Mouse (Mus musculus) liver, adult 2 months (tissue): ENCODE measurements at regions not wholly inside any gene's neighbourhood (a gene's known extent, or its start where the extent isn't known, plus 50 kb on each side); places are given as distances from the start of the nearest gene placed in this dataset.
A peak's percentile ranks its signal among the peaks of the same experiment; 100 is the strongest.

Source experiments
- DNase-seq: peaks from one replicate; pipeline ENCODE4 v3.0.0-alpha.2; 2011; ENCODE audit warnings: low read depth, low spot score; ENCODE audit errors: extremely low read depth
- H3K27ac ChIP-seq: fragments of 200-500 bp; replicated peaks from 2 replicates; pipeline ENCODE4 v1.5.1; 2012; ENCODE audit warnings: low read depth, mild to moderate bottlenecking, control low read depth, inconsistent platforms, low read length; ENCODE audit not compliant: insufficient read depth
- H3K27me3 ChIP-seq: fragments of 200-500 bp; 2 replicates; pipeline ENCODE4 v1.6.1; 2012; ENCODE audit warnings: mild to moderate bottlenecking, moderate library complexity, low read length, inconsistent platforms; ENCODE audit not compliant: control insufficient read depth, insufficient read depth
- H3K36me3 ChIP-seq: fragments of 200-500 bp; 2 replicates; pipeline ENCODE4 v1.6.1; 2012; ENCODE audit warnings: low read length, inconsistent platforms; ENCODE audit not compliant: control insufficient read depth, insufficient read depth
- H3K4me1 ChIP-seq: fragments of 200-500 bp; 2 replicates; pipeline ENCODE4 v1.6.1; 2011; ENCODE audit warnings: low read length; ENCODE audit not compliant: control insufficient read depth, insufficient read depth
- H3K4me3 ChIP-seq: fragments of 200-500 bp; 2 replicates; pipeline ENCODE4 v1.5.1; 2011; ENCODE audit warnings: low read depth, mild to moderate bottlenecking, control low read depth, low read length, moderate library complexity; ENCODE audit not compliant: insufficient read depth
- H3K79me2 ChIP-seq: fragments of 200-500 bp; 2 replicates; pipeline ENCODE4 v1.6.1; 2012; ENCODE audit warnings: inconsistent platforms, mild to moderate bottlenecking, low read length, moderate library complexity; ENCODE audit not compliant: control insufficient read depth, insufficient read depth
- H3K9ac ChIP-seq: fragments of 200-500 bp; 2 replicates; pipeline ENCODE4 v1.6.1; 2012; ENCODE audit warnings: low read depth, mild to moderate bottlenecking, control low read depth, inconsistent platforms, low read length
- CTCF ChIP-seq: fragments of 200-500 bp; IDR thresholded peaks from 2 replicates; pipeline ENCODE4 v1.5.1; 2011; ENCODE audit warnings: low read depth, low read length, control low read depth
- POLR2A ChIP-seq: fragments of 200-500 bp; IDR thresholded peaks from 2 replicates; pipeline ENCODE4 v1.6.1; 2011; ENCODE audit warnings: low read length, control low read depth; ENCODE audit not compliant: insufficient read depth; ENCODE audit errors: extremely low read depth
- whole genome bisulfite sequencing: fragments of 180-500 bp; shearing (Covaris S2); methylation state at CpG from one replicate; pipeline ENCODE4 v1.1.7; 2018; 5-methylcytosine and 5-hydroxymethylcytosine counted together

DNA sequence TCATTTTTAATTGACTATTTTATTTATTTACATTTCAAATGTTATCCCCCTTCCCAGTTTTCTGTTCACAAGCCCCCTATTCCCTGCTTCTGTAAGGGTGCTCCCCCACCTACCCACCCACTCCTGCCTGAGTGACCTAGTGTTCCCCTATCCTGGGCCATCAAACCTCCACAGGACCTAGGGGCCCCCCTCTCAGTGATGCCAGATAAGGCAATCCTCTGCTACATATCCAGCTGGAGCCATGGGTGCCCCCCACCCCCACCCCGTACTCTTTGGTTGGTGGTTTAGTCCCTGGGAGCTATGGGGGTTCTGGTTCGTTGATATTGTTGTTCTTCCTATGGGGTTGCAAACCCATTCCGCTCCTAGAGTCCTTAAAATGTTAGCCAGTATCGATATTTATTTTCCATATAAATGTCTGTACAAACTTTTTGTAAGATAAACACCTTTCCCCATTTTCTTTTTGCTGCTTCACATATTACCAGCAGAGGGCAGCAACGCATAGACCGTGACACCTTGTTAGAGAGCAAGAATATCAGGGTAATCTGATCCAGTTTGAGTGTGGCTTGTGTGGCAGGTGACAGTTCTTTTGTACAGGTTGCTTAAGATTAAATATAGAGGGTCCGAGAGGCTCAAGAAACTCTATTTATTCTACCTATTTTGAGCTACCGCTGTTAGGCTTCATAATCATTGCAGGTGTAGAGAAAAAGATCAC is 177.2 kb upstream of the Scn7a start:
- Histone ChIP-seq H3K4me1 (no peaks in the 10 kb centered on the region), H3K9ac (no peak overlapping the region), H3K27ac (no peak overlapping the region), H3K4me3 (no peak overlapping the region), H3K79me2 (no peaks in the 10 kb centered on the region), H3K27me3 (no peaks in the 10 kb centered on the region), H3K36me3 (no peaks in the 10 kb centered on the region)
- no peak for TF ChIP-seq POLR2A
- peak; percentile 20; the same call in 1 of the 2 replicates for TF ChIP-seq CTCF
- 23% methylated on average over 8 of the region's 8 CpGs for WGBS
- DNase-seq: peak; percentile 30

DNA sequence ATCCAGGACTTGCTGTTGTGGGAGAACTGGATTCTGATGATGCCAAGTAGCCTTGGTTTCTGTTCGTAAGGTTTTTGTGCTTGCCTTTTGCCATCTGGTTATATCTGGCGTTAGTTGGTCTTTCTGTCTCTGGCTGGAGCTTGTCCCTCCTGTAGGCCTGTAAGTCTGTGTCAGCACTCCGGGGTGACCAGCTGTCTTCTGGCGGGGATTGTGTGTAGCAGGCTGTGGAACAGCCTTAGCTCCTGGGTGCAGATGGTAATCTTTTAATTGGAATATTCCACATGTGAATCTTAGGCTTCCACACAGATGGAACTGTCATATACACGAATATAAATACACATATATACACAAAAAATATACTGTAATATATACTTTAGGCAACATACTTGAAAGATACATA is 156.5 kb upstream of the Scn7a start:
- WGBS: 77% methylated on average over 5 of the region's 5 CpGs
- TF ChIP-seq POLR2A: no peak
- TF ChIP-seq CTCF: no peak
- no peaks in the 10 kb centered on the region for H3K36me3 ChIP-seq
- no peak overlapping the region for H3K4me3 ChIP-seq
- no peaks in the 10 kb centered on the region for H3K79me2 ChIP-seq
- H3K27me3 ChIP-seq: no peaks in the 10 kb centered on the region
- no peak for DNase-seq
- H3K9ac ChIP-seq: no peak overlapping the region
- H3K4me1 ChIP-seq: no peaks in the 10 kb centered on the region
- H3K27ac ChIP-seq: no peak overlapping the region

- Histone ChIP-seq H3K4me1 (no peaks in the 10 kb centered on the region), H3K36me3 (no peaks in the 10 kb centered on the region), H3K27me3 (no peaks in the 10 kb centered on the region), H3K79me2 (no peaks in the 10 kb centered on the region), H3K27ac (no peak overlapping the region), H3K4me3 (no peak overlapping the region), H3K9ac (no peak overlapping the region)
- 82% methylated on average over 1 of the region's 1 CpGs for WGBS
- DNase-seq: no peak
- no peak for TF ChIP-seq CTCF
- TF ChIP-seq POLR2A: no peak
Measured at GRCm38 (mm10) chr2:66898032-66898431, 113.3 kb upstream of the Scn7a start.

DNA sequence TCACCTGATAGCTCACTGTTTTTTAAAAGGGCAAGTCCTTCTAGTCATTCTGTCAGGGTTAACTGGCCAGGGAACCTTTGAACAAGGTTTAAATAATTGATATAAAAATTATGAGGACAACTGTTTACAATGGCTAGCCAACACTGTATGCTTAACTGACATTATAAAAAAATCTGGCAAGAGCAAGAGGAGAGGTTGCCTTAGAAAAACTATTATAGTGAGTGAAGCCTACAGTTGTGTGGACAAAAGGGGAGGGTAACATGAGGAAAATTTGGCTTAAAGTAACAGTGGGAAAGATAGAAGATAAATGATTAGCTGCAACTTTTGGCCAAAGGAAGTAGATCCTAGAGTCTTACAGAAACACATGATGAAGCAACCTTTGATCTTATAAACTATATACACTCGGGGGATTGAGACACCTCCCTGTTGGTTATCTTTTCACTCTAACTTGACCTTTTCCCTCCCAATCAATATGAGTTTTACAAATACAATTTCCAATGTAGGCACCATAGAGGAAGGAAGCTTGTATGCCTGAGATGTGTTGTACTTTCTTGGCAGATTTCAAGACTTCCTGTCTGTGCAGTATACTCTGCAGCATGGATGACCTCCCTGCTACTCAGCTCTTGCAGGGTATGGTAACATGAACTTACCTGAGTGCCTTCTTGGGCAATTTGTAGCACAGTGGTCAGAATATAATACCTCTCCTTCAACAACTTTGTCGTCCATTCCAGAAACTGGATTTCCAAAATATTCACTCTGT is 82.9 kb upstream of the Scn7a start:
- DNase-seq: peak; percentile 46
- Histone ChIP-seq H3K36me3 (no peaks in the 10 kb centered on the region), H3K79me2 (no peaks in the 10 kb centered on the region), H3K27ac (no peak overlapping the region), H3K27me3 (no peaks in the 10 kb centered on the region), H3K9ac (no peak overlapping the region), H3K4me3 (no peak overlapping the region), H3K4me1 (peaks cover 4% of the 10 kb centered on the region; the same call in 1 of the 2 replicates)
- TF ChIP-seq POLR2A (no peak), CTCF (no peak)
- WGBS: 43% methylated on average over 2 of the region's 2 CpGs
